Mouse (Mus musculus) MEL (cell line): ENCODE data around the gene Nudt2. TPM values are rescaled to one million over a fixed set of nuclear protein-coding genes. Genes with fewer than 3 reads are reported as not detected.

ENCODE experiments used
- DNase-seq: peaks from one replicate; pipeline ENCODE4 v3.0.0; 2011; ENCODE audit warnings: low read depth, low spot score
- H3K27ac ChIP-seq: 2 replicates; pipeline ENCODE4 v1.5.1; 2012; ENCODE audit warnings: low read depth, mild to moderate bottlenecking, control low read depth, low read length, moderate library complexity; ENCODE audit not compliant: control insufficient read depth
- H3K27me3 ChIP-seq, 2 experiments: fragments of 150-350 bp in 1 of 2; sonication (generic) in 1 of 2; 2 replicates each; pipeline ENCODE4 v1.6.1; 2012; ENCODE audit warnings: low read length in 2 of 2, mild to moderate bottlenecking in 2 of 2, improper control_type of control experiment in 1 of 2, moderate library complexity in 1 of 2; ENCODE audit not compliant: insufficient read depth in 2 of 2, control insufficient read depth in 1 of 2
- H3K36me3 ChIP-seq, 2 experiments: 2 replicates each; pipeline ENCODE4 v1.6.1; 2012 to 2014; ENCODE audit warnings: low read length in 2 of 2, improper control_type of control experiment in 1 of 2, inconsistent platforms in 1 of 2, mild to moderate bottlenecking in 1 of 2; ENCODE audit not compliant: insufficient read depth in 2 of 2, control insufficient read depth in 1 of 2
- H3K4me1 ChIP-seq, 2 experiments: fragments of 150-350 bp in 1 of 2; sonication (generic) in 1 of 2; 2 replicates each; pipeline ENCODE4 v1.6.1; 2012; ENCODE audit warnings: low read length in 2 of 2, improper control_type of control experiment in 1 of 2, mild to moderate bottlenecking in 1 of 2; ENCODE audit not compliant: insufficient read depth in 2 of 2, control insufficient read depth in 1 of 2
- H3K4me3 ChIP-seq, 2 experiments: fragments of 150-350 bp in 1 of 2; sonication (generic) in 1 of 2; 2 replicates each; pipeline ENCODE4 v1.5.1; 2012; ENCODE audit warnings: low read depth in 2 of 2, low read length in 2 of 2, mild to moderate bottlenecking in 2 of 2, moderate library complexity in 2 of 2, control low read depth in 1 of 2, improper control_type of control experiment in 1 of 2; ENCODE audit not compliant: control insufficient read depth in 1 of 2, insufficient read depth in 1 of 2
- H3K79me2 ChIP-seq: 2 replicates; pipeline ENCODE4 v1.6.1; 2012; ENCODE audit warnings: mild to moderate bottlenecking, low read length, moderate library complexity; ENCODE audit not compliant: control insufficient read depth, poor library complexity, insufficient read depth
- H3K9ac ChIP-seq: 2 replicates; pipeline ENCODE4 v1.6.1; 2012; ENCODE audit warnings: low read depth, mild to moderate bottlenecking, control low read depth, low read length, moderate library complexity; ENCODE audit not compliant: control insufficient read depth, poor library complexity, severe bottlenecking
- H3K9me3 ChIP-seq: fragments of 150-350 bp; sonication (generic); replicated peaks from 2 replicates; pipeline ENCODE4 v1.6.1; 2012; ENCODE audit warnings: mild to moderate bottlenecking, low read length, improper control_type of control experiment, moderate library complexity; ENCODE audit not compliant: insufficient read depth
- CHD2 ChIP-seq: IDR thresholded peaks from 2 replicates; pipeline ENCODE4 v1.6.1; 2011; ENCODE audit warnings: low read length, improper control_type of control experiment
- CTCF ChIP-seq, 3 experiments: IDR thresholded peaks in 2 of 3; conservative IDR thresholded peaks in 1 of 3; 2 replicates each; pipeline ENCODE4 v1.5.1; 2011 to 2012; ENCODE audit warnings: low read length in 3 of 3, low read depth in 2 of 3, mild to moderate bottlenecking in 2 of 3, improper control_type of control experiment in 1 of 3, inconsistent platforms in 1 of 3, mixed read lengths in 1 of 3, moderate library complexity in 1 of 3; ENCODE audit not compliant: control insufficient read depth in 1 of 3, insufficient read depth in 1 of 3, poor library complexity in 1 of 3, severe bottlenecking in 1 of 3
- ELF1 ChIP-seq: IDR thresholded peaks from 2 replicates; pipeline ENCODE4 v1.6.1; 2014; ENCODE audit warnings: low read depth, mild to moderate bottlenecking, inconsistent platforms, low read length, improper control_type of control experiment, moderate library complexity
- EP300 ChIP-seq, 2 experiments: IDR thresholded peaks; 2 replicates each; pipeline ENCODE4 v1.6.1; 2011; ENCODE audit warnings: improper control_type of control experiment in 2 of 2, low read length in 2 of 2, low read depth in 1 of 2, mild to moderate bottlenecking in 1 of 2
- GATA1 ChIP-seq: IDR thresholded peaks from 2 replicates; pipeline ENCODE4 v1.6.1; 2011; ENCODE audit warnings: low read depth, low read length, improper control_type of control experiment
- KAT2A ChIP-seq: conservative IDR thresholded peaks from 2 replicates; pipeline ENCODE4 v1.6.1; 2012; ENCODE audit warnings: low read depth, low read length, improper control_type of control experiment, inconsistent platforms
- MAZ ChIP-seq: IDR thresholded peaks from 2 replicates; pipeline ENCODE4 v1.6.1; 2012; ENCODE audit warnings: low read depth, mild to moderate bottlenecking, inconsistent platforms, low read length, improper control_type of control experiment
- MXI1 ChIP-seq: IDR thresholded peaks from 2 replicates; pipeline ENCODE4 v1.6.1; 2011; ENCODE audit warnings: mild to moderate bottlenecking, low read depth, low read length, improper control_type of control experiment
- POLR2A ChIP-seq, 2 experiments: IDR thresholded peaks; 2 replicates each; pipeline ENCODE4 v1.6.1; 2011 to 2012; ENCODE audit warnings: low read length in 2 of 2, mild to moderate bottlenecking in 2 of 2, control low read depth in 1 of 2, improper control_type of control experiment in 1 of 2, low read depth in 1 of 2, moderate library complexity in 1 of 2; ENCODE audit not compliant: control insufficient read depth in 1 of 2, insufficient read depth in 1 of 2, poor library complexity in 1 of 2
- RAD21 ChIP-seq: IDR thresholded peaks from 2 replicates; pipeline ENCODE4 v1.6.1; 2011; ENCODE audit warnings: mild to moderate bottlenecking, low read depth, low read length, improper control_type of control experiment
- SIN3A ChIP-seq: IDR thresholded peaks from 2 replicates; pipeline ENCODE4 v1.6.1; 2012; ENCODE audit warnings: low read length, improper control_type of control experiment, inconsistent platforms
- TCF12 ChIP-seq: IDR thresholded peaks from 2 replicates; pipeline ENCODE4 v1.6.1; 2014; ENCODE audit warnings: low read depth, mild to moderate bottlenecking, inconsistent platforms, low read length, improper control_type of control experiment, moderate library complexity
- USF1 ChIP-seq: IDR thresholded peaks from 2 replicates; pipeline ENCODE4 v1.6.1; 2014; ENCODE audit warnings: low read depth, mild to moderate bottlenecking, inconsistent platforms, low read length, improper control_type of control experiment, moderate library complexity
- USF2 ChIP-seq, 2 experiments: IDR thresholded peaks; 2 replicates each; pipeline ENCODE4 v1.6.1; 2011 to 2012; ENCODE audit warnings: improper control_type of control experiment in 2 of 2, low read length in 2 of 2, borderline replicate concordance in 1 of 2, inconsistent platforms in 1 of 2, low read depth in 1 of 2, mild to moderate bottlenecking in 1 of 2; ENCODE audit not compliant: insufficient read depth in 1 of 2
- ZKSCAN1 ChIP-seq: IDR thresholded peaks from 2 replicates; pipeline ENCODE4 v1.6.1; 2012; ENCODE audit warnings: low read depth, mild to moderate bottlenecking, inconsistent platforms, low read length, improper control_type of control experiment, moderate library complexity
- ZNF384 ChIP-seq: IDR thresholded peaks from 2 replicates; pipeline ENCODE4 v1.6.1; 2012; ENCODE audit warnings: low read depth, mild to moderate bottlenecking, inconsistent platforms, low read length, improper control_type of control experiment
- polyA plus RNA-seq, 2 experiments: library from polyadenylated mRNA; stranded (reverse) in 1 of 2; unstranded in 1 of 2; fragments of >175 nt in 1 of 2; fragments of >200 nt in 1 of 2; gene quantifications; 2 replicates each; pipeline versions ENCODE4 v1.2.1 to v1.2.4; 2012; ENCODE audit warnings: low replicate concordance in 2 of 2, low read depth in 1 of 2; ENCODE audit not compliant: insufficient read length in 2 of 2, insufficient read depth in 1 of 2, missing spikeins in 1 of 2
- total RNA-seq: library from RNA; depleted of rRNA; stranded (reverse); fragments of 300-350 nt; gene quantifications from 2 replicates; pipeline ENCODE4 v1.2.3, GENCODE M21; 2012

Nudt2 gene
- total and polyA plus RNA-seq, 3 experiments, result 19.2 to 25.3 TPM; not detected in 1

- DNase-seq, result peak; percentile 90
- peak overlapping the region; percentile 58 to 68 for H3K4me3 ChIP-seq
- H3K36me3 ChIP-seq, result peaks cover 0 to 16% of the 10 kb centered on the region in 2 experiments; a peak in 2 of 4 replicates
- no peaks in the 10 kb centered on the region for H3K9me3 ChIP-seq
- H3K4me1 ChIP-seq, result peaks cover 4 to 31% of the 10 kb centered on the region in 2 experiments; a peak in 3 of 4 replicates
- TF ChIP-seq POLR2A (IDR thresholded peaks at IDR 0.05; ENCODE audit: control insufficient read depth in 1 of 2, insufficient read depth in 1 of 2, low read depth in 1 of 2, low read length in 2 of 2, poor library complexity in 1 of 2) (peak in 1 of 2 experiments; percentile 44; a peak in 1 of 4 replicates), CTCF (IDR thresholded peaks at IDR 0.05 in 2 of 3, conservative IDR thresholded peaks at IDR 0.05 in 1 of 3; ENCODE audit: control insufficient read depth in 1 of 3, insufficient read depth in 1 of 3, low read depth in 2 of 3, low read length in 3 of 3, poor library complexity in 1 of 3, severe bottlenecking in 1 of 3) (peak in 2 of 3 experiments; percentile 10 to 13; a peak in 1 of 6 replicates), KAT2A (no peak), ELF1 (no peak), MXI1 (peak; percentile 25; the same call in 1 of the 2 replicates), SIN3A (peak; percentile 10; the same call in 1 of the 2 replicates)
- TF ChIP-seq, all 39 proteins: peak for 4
- H3K9ac ChIP-seq, result peak overlapping the region; percentile 56
- H3K79me2 ChIP-seq, result no peaks in the 10 kb centered on the region
- peaks cover 2 to 3% of the 10 kb centered on the region in 2 experiments; a peak in 2 of 4 replicates for H3K27me3 ChIP-seq
- H3K27ac ChIP-seq, result no peak overlapping the region
Observed at GRCm38 (mm10) chr4:41506906-41507305, 42.0 kb downstream of the Nudt2 start.

- no peaks in the 10 kb centered on the region for H3K9me3 ChIP-seq
- no peak overlapping the region for H3K27ac ChIP-seq
- TF ChIP-seq EP300 (IDR thresholded peaks at IDR 0.05; ENCODE audit: low read depth in 1 of 2, low read length in 2 of 2), result no peak
- TF ChIP-seq USF1, result no peak
- no peak for TF ChIP-seq TCF12
- TF ChIP-seq CHD2, result no peak
- TF ChIP-seq CTCF (IDR thresholded peaks at IDR 0.05 in 2 of 3, conservative IDR thresholded peaks at IDR 0.05 in 1 of 3; ENCODE audit: control insufficient read depth in 1 of 3, insufficient read depth in 1 of 3, low read depth in 2 of 3, low read length in 3 of 3, poor library complexity in 1 of 3, severe bottlenecking in 1 of 3), result no peak
- TF ChIP-seq USF2 (IDR thresholded peaks at IDR 0.05; ENCODE audit: borderline replicate concordance in 1 of 2, insufficient read depth in 1 of 2, low read depth in 1 of 2, low read length in 2 of 2), result no peak
- TF ChIP-seq SIN3A, result no peak
- TF ChIP-seq RAD21, result no peak
- TF ChIP-seq MXI1, result no peak
- TF ChIP-seq ZNF384, result no peak
- TF ChIP-seq ZKSCAN1, result no peak
- TF ChIP-seq MAZ, result no peak
- TF ChIP-seq GATA1, result no peak
- H3K9ac ChIP-seq, result peak overlapping the region; percentile 42
- peak overlapping the region; percentile 18 to 68; a peak in 3 of 4 replicates for H3K4me3 ChIP-seq
- no peak for DNase-seq
- peaks cover 4 to 28% of the 10 kb centered on the region in 2 experiments; a peak in 3 of 4 replicates for H3K4me1 ChIP-seq
- H3K79me2 ChIP-seq, result no peaks in the 10 kb centered on the region
- H3K27me3 ChIP-seq, result peaks cover 3% of the 10 kb centered on the region in 2 experiments; a peak in 2 of 4 replicates
- peaks cover 0 to 16% of the 10 kb centered on the region in 2 experiments; a peak in 2 of 4 replicates for H3K36me3 ChIP-seq
Observed at GRCm38 (mm10) chr4:41507326-41507924, 42.5 kb downstream of the Nudt2 start.
